Mouse (Mus musculus) kidney, adult 2 months (tissue): ENCODE data around the gene Ube2e3. TPM values are rescaled to one million over a fixed set of nuclear protein-coding genes. Genes with fewer than 3 reads are reported as not detected.

Experiments
- DNase-seq: peaks from one replicate; pipeline ENCODE4 v3.0.0; 2021
- H3K27ac ChIP-seq: fragments of 200-500 bp; 2 replicates; pipeline ENCODE4 v1.5.1; 2012; ENCODE audit warnings: low read depth, low read length, control low read depth, inconsistent platforms; ENCODE audit not compliant: insufficient read depth
- H3K27me3 ChIP-seq: fragments of 200-500 bp; replicated peaks from 2 replicates; pipeline ENCODE4 v1.6.1; 2012; ENCODE audit warnings: mild to moderate bottlenecking, moderate library complexity, low read length, inconsistent platforms; ENCODE audit not compliant: control insufficient read depth, insufficient read depth
- H3K36me3 ChIP-seq: fragments of 200-500 bp; 2 replicates; pipeline ENCODE4 v1.6.1; 2012; ENCODE audit warnings: mild to moderate bottlenecking, moderate library complexity, low read length, inconsistent platforms; ENCODE audit not compliant: control insufficient read depth, insufficient read depth
- H3K4me1 ChIP-seq: fragments of 200-500 bp; 2 replicates; pipeline ENCODE4 v1.6.1; 2011; ENCODE audit warnings: low read length; ENCODE audit not compliant: control insufficient read depth, insufficient read depth
- H3K4me3 ChIP-seq: fragments of 200-500 bp; 2 replicates; pipeline ENCODE4 v1.5.1; 2011; ENCODE audit warnings: mild to moderate bottlenecking, low read depth, low read length, control low read depth; ENCODE audit not compliant: insufficient read depth
- CTCF ChIP-seq: fragments of 200-500 bp; conservative IDR thresholded peaks from 2 replicates; pipeline ENCODE4 v1.5.1; 2011; ENCODE audit warnings: low read depth, mild to moderate bottlenecking, control low read depth, low read length, moderate library complexity, mixed read lengths; ENCODE audit not compliant: insufficient read depth, insufficient read length
- POLR2A ChIP-seq: fragments of 200-500 bp; IDR thresholded peaks from one replicate; pipeline ENCODE4 v1.6.1; 2011; ENCODE audit warnings: low read depth, low read length, control low read depth
- WGBS: fragments of 180-500 bp; shearing (Covaris S2); methylation state at CpG from one replicate; pipeline ENCODE4 v1.1.7; 2018; 5-methylcytosine and 5-hydroxymethylcytosine counted together
- polyA plus RNA-seq: library from polyadenylated mRNA; depleted of rRNA; stranded (reverse); fragments of >200 nt; gene quantifications from 2 replicates; pipeline ENCODE4 v1.2.3, GENCODE M21; 2012

Ube2e3 gene
- polyA plus RNA-seq, 1 experiment = 25.2 TPM

GRCm38 (mm10) chr2:78882743-78883433 is 15.0 kb downstream of the Ube2e3 start:
- Histone ChIP-seq H3K27me3 (no peaks in the 10 kb centered on the region), H3K4me1 (peaks cover 11% of the 10 kb centered on the region; the same call in 1 of the 2 replicates), H3K36me3 (no peaks in the 10 kb centered on the region), H3K4me3 (no peak overlapping the region), H3K27ac (no peak overlapping the region)
- WGBS = 94% methylated on average over 3 of the region's 3 CpGs
- DNase-seq = no peak
- no peak for TF ChIP-seq POLR2A
- no peak for TF ChIP-seq CTCF

DNA sequence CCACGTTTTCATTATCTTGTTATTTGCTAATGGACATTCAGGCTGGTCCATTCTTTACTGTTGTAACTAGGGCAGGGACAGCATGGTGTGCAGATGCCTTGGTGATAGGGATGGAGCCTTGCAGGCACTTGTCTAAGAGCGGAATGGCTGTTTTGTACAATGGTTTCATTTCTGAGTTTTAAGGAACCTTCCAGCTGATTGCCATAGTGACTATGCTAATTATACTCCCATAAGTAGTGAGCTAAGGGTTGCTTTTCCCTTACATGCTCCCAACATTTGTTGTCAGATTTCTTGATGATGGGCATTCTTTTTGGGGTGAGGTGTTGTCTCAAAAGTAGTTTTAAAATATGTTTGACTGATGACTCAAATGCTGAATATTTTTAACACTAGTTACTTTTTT is 18.5 kb downstream of the Ube2e3 start:
- TF ChIP-seq CTCF = no peak
- TF ChIP-seq POLR2A = no peak
- no peak overlapping the region for H3K4me3 ChIP-seq
- peaks cover 7% of the 10 kb centered on the region; the same call in 1 of the 2 replicates for H3K4me1 ChIP-seq
- no peaks in the 10 kb centered on the region for H3K27me3 ChIP-seq
- no peaks in the 10 kb centered on the region for H3K36me3 ChIP-seq
- 71% methylated on average over 2 of the region's 2 CpGs for WGBS
- no peak overlapping the region for H3K27ac ChIP-seq
- no peak for DNase-seq

DNA sequence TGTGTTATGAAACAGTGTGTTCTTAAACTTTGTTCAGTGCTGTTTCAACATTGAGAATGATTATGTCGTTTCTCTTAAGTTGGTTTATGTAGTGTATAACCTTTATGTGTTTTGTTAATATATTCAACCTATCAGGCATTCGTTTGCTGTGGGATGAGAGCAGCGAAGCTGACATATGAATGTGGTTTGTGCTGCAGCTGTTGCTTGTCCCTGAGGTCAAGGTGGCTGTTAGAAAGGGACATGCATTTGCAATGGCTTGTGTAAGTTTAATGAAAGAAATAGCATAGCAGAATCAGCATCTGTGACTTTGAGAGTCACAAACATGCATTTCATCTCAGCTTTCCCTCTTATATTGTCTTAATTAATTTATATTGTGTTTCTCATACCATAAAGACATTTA is 20.3 kb downstream of the Ube2e3 start:
- no peak for DNase-seq
- no peaks in the 10 kb centered on the region for H3K27me3 ChIP-seq
- no peak overlapping the region for H3K27ac ChIP-seq
- TF ChIP-seq CTCF (no peak), POLR2A (no peak)
- peaks cover 6% of the 10 kb centered on the region; the same call in 1 of the 2 replicates for H3K4me1 ChIP-seq
- H3K36me3 ChIP-seq = no peaks in the 10 kb centered on the region
- no peak overlapping the region for H3K4me3 ChIP-seq
- 33% methylated on average over 3 of the region's 3 CpGs for WGBS

DNA sequence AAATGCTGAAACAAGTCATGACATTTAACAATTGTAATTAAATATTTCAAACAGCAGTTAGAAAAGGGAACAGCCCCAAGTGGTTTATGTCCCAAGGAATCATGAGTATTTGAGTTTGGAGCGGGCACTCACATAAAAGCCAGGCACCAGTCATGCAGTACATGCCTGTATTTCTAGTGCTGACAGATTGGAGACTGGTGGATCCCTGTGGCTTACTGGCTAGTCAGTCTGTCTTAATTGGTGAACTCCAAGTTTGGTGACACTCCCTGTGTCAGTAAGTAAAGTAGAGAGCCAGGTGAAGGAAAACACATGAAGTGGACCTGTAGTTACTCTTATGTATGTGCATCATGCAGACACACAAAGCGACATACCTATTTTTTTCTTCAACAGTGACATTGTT is 27.3 kb downstream of the Ube2e3 start:
- Histone ChIP-seq H3K36me3 (no peaks in the 10 kb centered on the region), H3K4me1 (0 out of 2 replicates have a peak, but pooled peaks cover 2% of the 10 kb centered on the region), H3K4me3 (no peak overlapping the region), H3K27ac (no peak overlapping the region), H3K27me3 (no peaks in the 10 kb centered on the region)
- WGBS = 60% methylated on average over 2 of the region's 2 CpGs
- DNase-seq = no peak
- TF ChIP-seq POLR2A (no peak), CTCF (no peak)

DNA sequence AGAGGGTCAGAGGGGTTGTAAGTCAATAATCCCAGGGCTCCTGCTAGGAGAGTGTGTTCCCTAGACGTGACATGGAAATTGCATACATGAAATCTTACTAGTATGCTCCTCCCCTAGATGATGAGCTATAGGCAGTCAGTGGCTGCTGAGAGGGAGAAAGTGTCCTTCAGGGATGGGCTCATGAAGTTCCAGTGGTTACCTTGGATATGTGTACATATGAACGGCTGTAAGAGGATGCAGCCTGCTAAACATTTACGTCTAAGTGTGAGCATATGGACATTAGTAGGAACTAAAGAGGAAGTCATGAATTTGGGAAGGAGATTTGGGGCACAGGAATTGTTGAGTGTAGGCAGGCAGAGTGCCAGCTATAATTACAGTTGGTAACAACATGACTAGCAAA is 38.0 kb downstream of the Ube2e3 start:
- H3K27ac ChIP-seq = no peak overlapping the region

GRCm38 (mm10) chr2:78911516-78911915 is 43.6 kb downstream of the Ube2e3 start:
- no peaks in the 10 kb centered on the region for H3K4me1 ChIP-seq
- no peak for DNase-seq
- H3K36me3 ChIP-seq = no peaks in the 10 kb centered on the region
- H3K27ac ChIP-seq = no peak overlapping the region
- no peaks in the 10 kb centered on the region for H3K27me3 ChIP-seq
- no peak for TF ChIP-seq CTCF
- no peak for TF ChIP-seq POLR2A
- H3K4me3 ChIP-seq = no peak overlapping the region

More for the DNA sequence above, 38.0 kb downstream of the Ube2e3 start:
- Histone ChIP-seq H3K27me3 (no peaks in the 10 kb centered on the region), H3K4me1 (peaks cover 5% of the 10 kb centered on the region), H3K4me3 (no peak overlapping the region), H3K36me3 (no peaks in the 10 kb centered on the region)
- DNase-seq = no peak
- TF ChIP-seq POLR2A (no peak), CTCF (no peak)
- WGBS = 46% methylated on average over 3 of the region's 3 CpGs

GRCm38 (mm10) chr2:78914861-78915260 is 46.9 kb downstream of the Ube2e3 start:
- WGBS = 79% methylated on average over 2 of the region's 2 CpGs
- H3K27me3 ChIP-seq = no peaks in the 10 kb centered on the region
- H3K27ac ChIP-seq = no peak overlapping the region
- TF ChIP-seq CTCF = 0 out of 2 replicates have a peak, but pooled peaks have one; percentile 6
- TF ChIP-seq POLR2A = no peak
- no peak overlapping the region for H3K4me3 ChIP-seq
- H3K4me1 ChIP-seq = no peaks in the 10 kb centered on the region
- peak; percentile 26 for DNase-seq
- H3K36me3 ChIP-seq = no peaks in the 10 kb centered on the region
